Mouse (Mus musculus) embryonic facial prominence, embryonic 15.5 days (tissue): ENCODE results near the gene 4930522L14Rik. TPM values are rescaled to one million over a fixed set of nuclear protein-coding genes. Genes with fewer than 3 reads are reported as not detected.
"Not testable (repeated sequence)": the region's sequence is repeated elsewhere in the genome, so short reads cannot be mapped to it uniquely, and the experiment has no call there.

Experiments
- ATAC-seq: fragments of 200-750 bp; cut with Nextera tagmentation; 2 replicates; pipeline ENCODE4 v1.8.0; 2017; ENCODE audit warnings: low read depth, moderate TSS enrichment; ENCODE audit not compliant: insufficient number of reproducible peaks, low FRiP score, low TSS enrichment
- H3K27ac ChIP-seq: fragments of 300-500 bp; sonication (generic); replicated peaks from 2 replicates; pipeline ENCODE4 v1.5.1; 2015; ENCODE audit warnings: mild to moderate bottlenecking, inconsistent platforms
- H3K27me3 ChIP-seq: fragments of 300-500 bp; sonication (generic); 2 replicates; pipeline ENCODE4 v1.6.1; 2015; ENCODE audit warnings: inconsistent platforms
- H3K36me3 ChIP-seq: fragments of 300-500 bp; sonication (generic); 2 replicates; pipeline ENCODE4 v1.6.1; 2015; ENCODE audit warnings: mild to moderate bottlenecking, inconsistent platforms
- H3K4me1 ChIP-seq: fragments of 300-500 bp; sonication (generic); 2 replicates; pipeline ENCODE4 v1.6.1; 2015; ENCODE audit warnings: inconsistent platforms
- H3K4me2 ChIP-seq: fragments of 300-500 bp; sonication (generic); replicated peaks from 2 replicates; pipeline ENCODE4 v1.6.1; 2015; ENCODE audit warnings: mild to moderate bottlenecking, inconsistent platforms
- H3K4me3 ChIP-seq: fragments of 300-500 bp; sonication (generic); replicated peaks from 2 replicates; pipeline ENCODE4 v1.5.1; 2015; ENCODE audit warnings: mild to moderate bottlenecking, inconsistent platforms
- H3K9ac ChIP-seq: fragments of 300-500 bp; sonication (generic); 2 replicates; pipeline ENCODE4 v1.6.1; 2015; ENCODE audit warnings: inconsistent platforms
- H3K9me3 ChIP-seq: fragments of 300-500 bp; sonication (generic); replicated peaks from 2 replicates; pipeline ENCODE4 v1.6.1; 2016; ENCODE audit warnings: inconsistent platforms
- WGBS: fragments of 180-500 bp; shearing (Covaris S2); methylation state at CpG from one replicate; pipeline ENCODE4 v1.1.7; 2015; 5-methylcytosine and 5-hydroxymethylcytosine counted together
- polyA plus RNA-seq: library from polyadenylated mRNA; unstranded; fragments of >200 nt; fragmentation: Nextera tagmentation; extraction: Ambion mirVana; gene quantifications from 2 replicates; pipeline ENCODE4 v1.2.1, GENCODE M21; 2015

The 4930522L14Rik gene
- 8.2 and 9.6 TPM in 2 replicates for polyA plus RNA-seq

DNA sequence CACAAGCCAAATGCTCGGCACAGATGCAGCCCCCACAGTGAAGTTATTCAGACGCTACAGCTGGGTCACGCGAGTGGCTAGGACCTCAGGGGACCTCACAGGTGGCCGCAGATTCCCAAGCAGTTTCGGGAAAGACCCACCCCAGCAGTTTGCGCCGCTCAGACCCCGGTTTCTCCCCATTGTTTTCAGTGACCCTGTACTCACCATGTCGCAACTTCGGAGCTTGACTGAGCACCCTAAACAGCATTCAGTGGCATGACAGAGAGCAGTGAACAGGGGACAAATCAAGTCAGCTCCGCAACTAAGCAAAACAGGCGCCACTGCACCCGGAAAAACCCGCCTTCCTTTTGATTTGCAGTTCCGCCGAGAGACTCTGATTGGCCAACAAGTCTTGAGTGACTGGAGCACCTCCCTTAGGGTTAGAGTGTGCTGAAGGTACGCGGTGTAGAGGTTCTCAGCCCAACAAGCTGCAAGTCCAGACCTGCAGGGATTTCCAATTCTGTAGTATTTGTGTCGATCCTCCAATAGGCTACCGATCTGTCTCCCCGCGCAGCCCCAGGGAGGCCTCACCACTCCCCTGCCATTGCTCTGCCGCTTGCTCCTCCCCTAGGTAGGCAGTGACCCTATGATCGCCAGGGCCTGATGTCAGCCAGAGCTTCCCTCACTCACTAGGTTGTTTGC lies at the start of gene 4930522L14Rik:
TSS of gene 4930522L14Rik (minus strand) at position 496 of the 681 bp plus-strand sequence.
- Histone ChIP-seq H3K4me2 (peak within 1 kb of the TSS; percentile 55), H3K9ac (peak within 1 kb of the TSS; percentile 31; the same call in 1 of the 2 replicates), H3K4me3 (peak within 1 kb of the TSS; percentile 59)
- not testable (repeated sequence) for H3K27ac ChIP-seq, H3K36me3 ChIP-seq, H3K27me3 ChIP-seq, H3K9me3 ChIP-seq, H3K4me1 ChIP-seq
- ATAC-seq: peak; percentile 90
- under 1% methylated on average over 24 of the region's 25 CpGs for WGBS

GRCm38 (mm10) chr5:109801466-109801865 lies 49.8 kb upstream of the 4930522L14Rik start:
- H3K4me3 ChIP-seq, H3K36me3 ChIP-seq, H3K27ac ChIP-seq, H3K9me3 ChIP-seq, H3K4me2 ChIP-seq, ATAC-seq, H3K4me1 ChIP-seq, H3K9ac ChIP-seq, H3K27me3 ChIP-seq: not testable (repeated sequence)

- not testable (repeated sequence) for H3K9me3 ChIP-seq, H3K27me3 ChIP-seq, H3K4me1 ChIP-seq, ATAC-seq, H3K36me3 ChIP-seq, H3K9ac ChIP-seq, H3K4me2 ChIP-seq, H3K27ac ChIP-seq, H3K4me3 ChIP-seq
- 70% methylated on average over 2 of the region's 2 CpGs for WGBS
Observed at GRCm38 (mm10) chr5:109799948-109800347, 48.3 kb upstream of the 4930522L14Rik start.

GRCm38 (mm10) chr5:109797017-109797416 lies 45.3 kb upstream of the 4930522L14Rik start:
- ATAC-seq, H3K9ac ChIP-seq, H3K4me1 ChIP-seq, H3K4me3 ChIP-seq, H3K36me3 ChIP-seq, H3K4me2 ChIP-seq, H3K27me3 ChIP-seq, H3K27ac ChIP-seq, H3K9me3 ChIP-seq: not testable (repeated sequence)
- WGBS: 94% methylated on average over 3 of the region's 3 CpGs

GRCm38 (mm10) chr5:109795967-109796652 lies 44.4 kb upstream of the 4930522L14Rik start:
- H3K27me3 ChIP-seq, H3K4me1 ChIP-seq, H3K36me3 ChIP-seq, H3K9me3 ChIP-seq: not testable (repeated sequence)
- 1% methylated on average over 25 of the region's 25 CpGs for WGBS
- Histone ChIP-seq H3K27ac (peak overlapping the region; percentile 60), H3K4me2 (peak overlapping the region; percentile 57), H3K4me3 (peak overlapping the region; percentile 63), H3K9ac (peak overlapping the region; percentile 47)
- ATAC-seq: peak; percentile 84

- H3K27ac ChIP-seq, H3K4me1 ChIP-seq, H3K36me3 ChIP-seq, H3K27me3 ChIP-seq, ATAC-seq, H3K9ac ChIP-seq, H3K9me3 ChIP-seq: not testable (repeated sequence)
- H3K4me3 ChIP-seq: peak overlapping the region; percentile 59
- H3K4me2 ChIP-seq: peak overlapping the region; percentile 55
- WGBS: 57% methylated on average over 4 of the region's 4 CpGs
Observed at GRCm38 (mm10) chr5:109752073-109752780, 541 bp upstream of the 4930522L14Rik start.

DNA sequence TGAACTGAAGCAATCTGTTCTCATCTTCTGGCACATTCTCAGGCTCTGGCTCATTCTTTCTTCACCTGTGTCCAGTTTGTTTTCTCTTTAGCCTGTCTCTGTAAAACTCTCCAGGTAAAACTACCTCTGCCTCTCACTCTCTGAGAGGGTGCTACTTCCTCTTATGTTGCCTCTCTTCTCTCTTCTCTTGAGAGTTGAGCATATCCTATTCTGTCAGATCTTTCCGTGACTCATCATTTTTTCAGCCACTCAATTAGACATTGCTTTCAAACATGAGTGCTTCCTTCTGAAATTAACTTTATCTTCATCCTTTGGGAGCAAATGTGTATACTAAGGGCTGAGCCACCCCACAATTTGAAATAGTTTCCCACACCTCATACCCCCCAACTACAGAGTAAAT lies 6.6 kb downstream of the 4930522L14Rik start:
- H3K4me3 ChIP-seq, ATAC-seq, H3K27ac ChIP-seq, H3K27me3 ChIP-seq, H3K36me3 ChIP-seq, H3K9ac ChIP-seq, H3K4me1 ChIP-seq, H3K4me2 ChIP-seq: not testable (repeated sequence)
- peaks cover 14% of the 10 kb centered on the region for H3K9me3 ChIP-seq
- 84% methylated on average over 1 of the region's 1 CpGs for WGBS

- not testable (repeated sequence) for H3K27ac ChIP-seq, H3K4me3 ChIP-seq, ATAC-seq
Observed at GRCm38 (mm10) chr5:109717341-109717740, 34.3 kb downstream of the 4930522L14Rik start.

DNA sequence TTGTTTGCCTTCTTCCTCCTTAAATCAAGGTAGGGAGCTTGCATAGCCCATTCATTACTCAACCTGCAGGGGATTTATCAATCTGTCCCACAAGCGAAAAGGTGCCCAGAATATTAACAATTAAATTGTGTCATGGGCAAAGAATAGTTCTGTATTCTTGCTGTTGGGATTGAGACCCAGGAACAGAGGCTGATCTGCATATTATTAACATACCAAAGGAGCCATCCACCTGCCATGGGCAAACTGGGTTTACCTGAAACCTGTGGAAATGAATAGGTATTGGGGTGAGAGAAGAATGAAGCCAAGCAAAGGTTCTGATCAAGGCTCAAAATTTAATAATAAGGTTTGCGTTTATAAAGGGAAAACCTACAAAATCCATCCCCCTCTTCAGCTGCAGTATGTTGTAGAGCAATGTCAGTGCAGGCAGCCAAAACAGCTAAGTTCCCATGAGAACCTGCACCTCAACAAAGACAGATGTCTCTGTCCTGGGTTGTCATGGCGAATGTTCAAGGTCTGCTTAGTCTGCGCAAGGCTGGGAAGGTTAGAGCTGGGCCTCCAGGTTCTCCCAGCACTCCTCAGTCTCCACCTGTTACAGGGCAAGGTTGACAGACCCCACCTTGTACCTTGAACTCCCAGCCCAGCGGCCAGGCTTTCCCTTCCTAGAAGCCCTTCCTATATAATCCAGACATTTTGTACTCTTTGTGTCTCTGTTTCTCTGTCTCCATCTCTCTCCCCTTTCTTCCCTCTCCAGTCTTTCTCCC lies 60.3 kb downstream of the 4930522L14Rik start:
- not testable (repeated sequence) for H3K27ac ChIP-seq, H3K4me1 ChIP-seq, H3K36me3 ChIP-seq, H3K9me3 ChIP-seq, ATAC-seq, H3K27me3 ChIP-seq, H3K9ac ChIP-seq
- Histone ChIP-seq H3K4me3 (peak overlapping the region; percentile 56), H3K4me2 (peak overlapping the region; percentile 60)
- 65% methylated on average over 5 of the region's 5 CpGs for WGBS

More at GRCm38 (mm10) chr5:109717341-109717740, 34.3 kb downstream of the 4930522L14Rik start:
- not testable (repeated sequence) for H3K4me2 ChIP-seq, H3K9me3 ChIP-seq, H3K4me1 ChIP-seq, H3K27me3 ChIP-seq, H3K9ac ChIP-seq, H3K36me3 ChIP-seq
- 67% methylated on average over 3 of the region's 3 CpGs for WGBS

DNA sequence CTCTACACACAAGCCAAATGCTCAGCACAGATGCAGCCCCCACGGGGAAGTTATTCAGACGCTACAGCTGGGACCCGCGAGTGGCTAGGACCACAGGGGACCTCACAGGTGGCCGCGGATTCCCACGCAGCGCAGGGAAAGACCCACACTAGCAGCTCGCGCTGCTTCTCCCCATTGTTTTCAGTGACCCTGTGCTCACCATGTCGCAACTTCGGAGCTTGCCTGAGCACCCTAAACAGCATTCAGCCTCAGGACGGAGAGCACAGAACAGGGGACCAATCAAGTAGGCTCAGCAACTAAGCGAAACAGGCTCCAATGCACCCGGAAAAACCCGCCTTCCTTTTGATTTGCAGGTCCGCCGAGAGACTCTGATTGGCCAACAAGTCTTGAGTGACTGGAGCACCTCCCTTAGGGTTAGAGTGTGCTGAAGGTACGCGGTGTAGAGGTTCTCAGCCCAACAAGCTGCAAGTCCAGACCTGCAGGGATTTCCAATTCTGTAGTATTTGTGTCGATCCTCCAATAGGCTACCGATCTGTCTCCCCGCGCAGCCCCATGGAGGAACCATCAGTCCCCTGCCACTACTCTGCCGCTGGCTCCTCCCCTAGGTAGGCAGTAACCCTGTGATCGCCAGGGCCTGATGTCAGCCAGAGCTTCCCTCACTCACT lies 61.0 kb downstream of the 4930522L14Rik start, which contains the start of gene 5430403G16Rik:
TSS of gene 5430403G16Rik (minus strand) at position 505 of the 665 bp plus-strand sequence.
- not testable (repeated sequence) for H3K4me1 ChIP-seq, H3K9me3 ChIP-seq, H3K27me3 ChIP-seq, H3K36me3 ChIP-seq
- Histone ChIP-seq H3K27ac (peak within 1 kb of the TSS; percentile 65), H3K9ac (peak within 1 kb of the TSS; percentile 35; the same call in 1 of the 2 replicates), H3K4me3 (peak within 1 kb of the TSS; percentile 56), H3K4me2 (peak within 1 kb of the TSS; percentile 60)
- under 1% methylated on average over 26 of the region's 26 CpGs for WGBS
- peak; percentile 95 for ATAC-seq
